Mouse (Mus musculus) naive thymus-derived CD4-positive, alpha-beta T cell, adult 2 months (primary cell): ENCODE data around the gene Mrpl52.

Experiments used
- DNase-seq: peaks from one replicate; pipeline ENCODE4 v3.0.0-alpha.2; 2011; ENCODE audit warnings: low read depth

Mrpl52 gene

DNA sequence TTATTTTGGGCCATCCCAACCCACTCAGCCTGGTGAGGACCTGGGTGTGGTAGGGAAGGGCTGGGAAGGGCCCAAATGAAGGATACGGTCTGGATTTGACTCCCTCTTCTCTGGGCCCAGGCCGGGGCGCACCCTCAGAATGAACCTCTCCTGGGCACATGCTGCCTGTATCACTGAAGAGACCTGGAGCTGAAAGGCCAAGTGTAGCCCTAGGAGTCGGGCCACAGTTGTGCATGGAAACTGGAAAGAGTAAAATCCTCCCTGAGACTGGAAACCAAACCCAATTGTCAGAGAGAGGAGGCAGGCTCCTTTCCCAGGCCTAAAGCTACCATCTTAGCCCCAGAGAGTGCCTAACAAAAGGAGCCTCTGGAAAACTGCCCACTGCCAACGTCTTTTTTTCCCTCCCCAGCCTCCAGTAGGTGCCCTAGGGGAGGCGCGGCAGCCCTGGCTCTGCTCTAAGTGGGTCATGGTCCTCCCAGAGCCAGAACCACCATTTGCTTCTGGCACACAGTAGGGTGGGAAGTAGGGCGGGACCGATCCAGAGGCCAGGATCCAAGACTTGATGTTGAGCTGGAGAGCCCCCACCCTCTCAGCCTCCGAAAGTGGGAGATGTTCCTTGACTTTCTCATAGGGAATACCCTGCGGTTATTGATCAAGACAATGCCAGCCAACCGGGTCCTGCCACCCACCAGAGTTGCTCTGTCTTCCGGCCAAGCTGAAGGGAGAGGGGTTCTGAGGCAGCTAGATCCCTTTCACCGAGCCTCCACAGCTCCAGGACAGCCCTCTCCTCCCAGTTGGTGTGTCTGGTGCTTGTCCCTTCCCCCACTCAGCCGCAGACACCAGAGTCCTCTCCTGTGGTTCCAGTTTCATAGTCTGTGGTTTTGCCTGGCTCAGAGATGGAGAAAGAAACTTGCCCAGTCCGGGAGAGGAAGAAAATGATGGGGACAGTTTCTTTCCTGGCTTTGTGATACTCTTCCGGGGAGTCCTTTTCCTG is 6.4 kb downstream of the Mrpl52 start:
- DNase-seq: no peak

- DNase-seq: no peak
These were observed 7.3 kb downstream of the Mrpl52 start for GRCm38 (mm10) chr14:54433941-54434531.

GRCm38 (mm10) chr14:54435194-54435918 is 8.6 kb downstream of the Mrpl52 start:
- DNase-seq: no peak

GRCm38 (mm10) chr14:54439155-54439554 is 12.4 kb downstream of the Mrpl52 start:
- DNase-seq: no peak

DNA sequence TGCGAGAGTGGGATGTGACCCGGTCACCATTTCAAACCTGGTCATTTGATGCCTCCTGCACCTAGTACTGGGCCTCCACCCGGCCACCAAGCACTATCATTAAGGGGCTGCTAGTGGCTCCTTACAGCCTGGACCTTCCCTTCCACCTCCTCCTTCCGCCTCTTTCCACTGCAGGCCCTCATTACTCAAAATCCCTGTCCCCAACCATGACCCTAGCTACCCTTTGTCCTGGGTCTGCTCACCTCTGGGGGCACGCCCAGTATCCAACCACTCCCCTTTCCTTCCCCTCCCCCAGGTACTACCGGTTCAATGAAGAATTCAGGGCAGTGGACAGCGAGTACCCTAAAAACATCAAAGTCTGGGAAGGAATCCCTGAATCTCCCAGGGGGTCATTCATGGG is 12.9 kb downstream of the Mrpl52 start:
- no peak for DNase-seq

- DNase-seq: no peak
These were observed 13.8 kb downstream of the Mrpl52 start for GRCm38 (mm10) chr14:54440538-54440937.

DNA sequence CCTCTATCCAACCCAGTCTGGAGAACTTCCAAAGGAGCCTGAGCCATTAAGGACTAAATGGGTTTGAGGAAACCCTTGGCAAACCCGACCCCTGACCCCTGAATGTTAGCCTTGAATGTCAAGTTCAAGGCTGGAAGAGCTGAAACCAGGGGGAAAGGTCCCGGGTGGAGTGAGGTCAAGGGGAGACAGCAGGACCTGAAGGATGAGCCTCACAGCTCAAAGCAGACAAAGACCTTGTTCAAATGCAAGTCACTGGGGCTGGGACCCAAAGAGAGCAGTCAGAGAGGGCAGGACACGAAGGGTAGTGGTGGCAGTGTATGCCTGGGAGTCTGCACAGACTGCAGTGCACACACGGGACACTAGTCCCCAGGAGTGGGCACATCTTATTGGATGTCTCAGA is 14.7 kb downstream of the Mrpl52 start:
- no peak for DNase-seq

- DNase-seq: no peak
These were observed 15.8 kb downstream of the Mrpl52 start for GRCm38 (mm10) chr14:54442548-54442947.

GRCm38 (mm10) chr14:54443196-54443595 is 16.5 kb downstream of the Mrpl52 start:
- DNase-seq: no peak

- no peak for DNase-seq
These were observed 17.3 kb downstream of the Mrpl52 start for GRCm38 (mm10) chr14:54443712-54444618.

DNA sequence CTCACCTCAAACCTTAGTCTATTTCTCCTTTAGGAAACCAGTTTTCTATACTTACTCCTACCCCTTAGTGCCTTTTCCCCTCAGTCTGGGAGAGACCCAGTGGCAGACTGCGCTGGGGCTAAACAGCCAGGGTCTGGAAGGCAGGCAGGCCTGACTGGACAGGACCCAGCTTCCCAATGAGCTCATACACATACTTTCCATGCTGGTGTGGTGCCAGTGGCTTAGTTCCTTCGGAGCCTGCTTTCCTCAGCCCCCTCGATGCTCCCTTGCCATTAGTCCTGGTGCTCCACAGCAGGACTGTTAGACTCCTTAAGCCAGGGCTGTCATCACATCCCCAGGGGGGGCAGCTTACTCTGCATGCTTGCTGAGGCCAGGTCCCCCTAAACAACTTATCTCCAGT is 18.8 kb downstream of the Mrpl52 start:
- no peak for DNase-seq

DNA sequence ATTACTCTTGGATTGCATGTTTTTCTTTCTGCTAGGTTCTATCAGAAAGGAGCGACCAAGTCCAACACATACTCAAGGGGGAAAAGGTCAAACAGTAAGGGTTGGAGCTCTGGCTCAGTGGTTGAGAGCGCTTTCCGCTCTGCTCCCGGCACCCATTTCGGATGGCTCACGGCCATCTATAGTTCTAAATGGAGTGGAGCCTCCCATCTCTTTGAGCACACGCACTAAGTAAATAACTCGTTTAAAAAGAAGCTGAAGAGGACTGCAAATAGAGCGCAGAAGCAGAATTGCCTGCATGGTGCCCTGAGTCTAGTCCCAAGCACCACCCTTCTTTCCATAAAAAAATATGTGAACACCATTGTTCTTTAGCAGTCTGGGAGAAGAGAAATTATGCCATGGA is 26.9 kb downstream of the Mrpl52 start:
- no peak for DNase-seq

DNA sequence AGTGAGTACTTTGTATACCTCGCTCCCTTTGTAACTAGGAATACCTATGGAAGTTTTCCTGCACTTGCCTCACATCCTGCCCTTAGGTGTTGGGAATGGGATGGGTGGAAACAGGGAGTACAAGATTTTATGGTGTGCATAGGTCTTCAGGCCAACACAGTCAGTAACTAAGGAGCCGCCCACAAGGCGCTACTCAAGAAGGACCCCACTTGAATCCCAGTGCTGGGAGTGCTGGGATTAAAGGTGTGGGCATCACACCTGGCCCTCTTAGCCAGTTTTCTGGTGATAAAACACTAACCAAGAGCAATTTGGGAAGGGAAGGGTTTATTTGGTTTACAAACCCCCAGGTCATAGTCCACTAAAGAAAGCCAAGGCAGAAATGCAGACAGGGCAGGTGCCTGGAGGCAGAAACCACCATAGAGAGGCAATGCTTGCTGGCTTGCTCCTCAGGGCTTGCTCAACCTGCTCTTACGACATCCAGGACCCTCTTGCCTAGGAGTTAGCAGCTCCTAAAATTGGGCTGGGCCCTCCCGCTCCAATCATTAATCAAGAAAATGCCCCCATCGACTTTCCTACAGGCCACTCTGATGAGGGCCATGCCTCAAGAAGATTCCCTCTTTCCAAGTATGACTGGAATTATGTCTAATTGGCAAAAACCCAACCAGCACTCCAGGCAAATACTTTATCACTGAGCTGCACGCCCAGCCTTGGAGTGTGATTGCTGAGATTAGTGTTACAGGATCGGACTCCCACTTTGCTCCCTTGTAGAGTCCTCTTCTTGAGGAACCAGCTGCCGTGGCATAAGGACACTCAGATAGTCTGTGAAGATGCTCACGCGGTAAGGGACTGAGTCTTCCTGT is 28.2 kb downstream of the Mrpl52 start:
- DNase-seq: no peak

DNA sequence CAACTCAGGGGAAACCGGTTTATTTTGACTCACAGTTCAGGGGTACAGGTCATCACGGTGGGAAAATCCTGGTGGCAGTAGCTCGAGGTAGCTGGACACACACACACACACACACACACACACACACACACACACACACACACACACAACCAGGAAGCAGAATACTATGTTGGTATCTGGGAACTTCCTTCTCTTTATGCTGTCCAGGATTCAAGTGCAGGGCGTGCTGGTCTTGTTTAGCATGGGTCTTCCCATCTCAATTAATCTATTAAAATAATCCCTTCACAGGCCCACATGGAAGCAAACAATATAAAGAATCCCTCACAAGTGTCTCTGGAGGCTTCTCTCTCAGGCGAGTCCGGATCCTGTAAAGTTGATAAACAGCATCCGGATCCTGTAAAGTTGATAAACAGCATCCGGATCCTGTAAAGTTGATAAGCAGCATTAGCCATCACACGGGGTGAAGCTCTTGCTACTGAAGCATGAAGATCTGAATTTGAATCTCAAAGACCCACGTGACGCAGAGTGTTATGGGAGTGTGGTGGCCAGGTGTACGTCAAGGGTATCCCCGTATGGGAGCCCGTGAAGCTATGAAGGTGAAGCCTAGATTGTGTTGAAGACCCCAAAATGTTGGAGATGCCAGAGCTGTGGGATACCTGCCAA is 31.3 kb downstream of the Mrpl52 start:
- DNase-seq: no peak

GRCm38 (mm10) chr14:54462146-54462545 is 35.4 kb downstream of the Mrpl52 start:
- no peak for DNase-seq

DNA sequence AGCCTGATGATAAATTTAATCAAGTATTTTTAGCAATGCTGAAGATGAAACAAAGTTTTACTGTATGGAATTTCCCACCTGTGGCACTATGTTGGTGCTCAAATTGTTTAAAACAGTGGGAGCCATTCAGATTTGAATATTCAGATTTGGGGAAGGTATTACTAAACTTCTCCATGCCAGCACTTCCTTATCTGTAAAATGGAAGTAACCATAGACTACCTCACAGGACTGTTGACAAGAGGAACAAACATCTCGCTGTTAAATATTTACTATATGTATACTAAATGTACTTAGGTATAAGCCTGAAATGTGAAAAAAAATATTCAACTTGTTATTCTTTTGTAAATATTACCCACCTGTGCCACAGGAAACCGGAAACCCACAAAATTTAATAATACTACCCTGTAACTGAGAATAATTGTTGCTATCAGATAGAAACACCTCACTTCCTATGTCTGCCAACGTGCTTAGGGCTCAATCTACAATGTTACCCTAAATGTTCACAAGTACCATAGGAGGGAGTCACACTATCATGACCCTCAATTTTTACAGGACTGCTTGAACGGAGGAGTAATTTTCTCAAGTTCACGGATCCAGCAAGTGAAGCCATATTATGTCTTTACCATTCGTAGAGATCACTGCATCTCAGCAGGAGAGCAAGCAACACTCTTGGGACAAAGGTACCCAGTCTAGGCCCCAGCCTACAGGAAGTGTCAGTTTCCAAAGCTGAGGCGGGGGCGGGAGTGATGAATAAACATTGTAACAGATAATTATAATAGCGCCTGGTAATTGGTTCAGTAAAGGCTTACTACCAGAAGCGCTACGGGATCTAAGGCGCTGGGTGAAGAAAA is 36.6 kb downstream of the Mrpl52 start:
- DNase-seq: no peak

GRCm38 (mm10) chr14:54463959-54464292 is 37.2 kb downstream of the Mrpl52 start, which contains the start of gene Lrp10:
Lrp10 (plus strand) TSS chr14:54464137.
- DNase-seq: peak; percentile 93

- peak; percentile 83 for DNase-seq
These were observed 37.7 kb downstream of the Mrpl52 start for GRCm38 (mm10) chr14:54464293-54465005.

DNA sequence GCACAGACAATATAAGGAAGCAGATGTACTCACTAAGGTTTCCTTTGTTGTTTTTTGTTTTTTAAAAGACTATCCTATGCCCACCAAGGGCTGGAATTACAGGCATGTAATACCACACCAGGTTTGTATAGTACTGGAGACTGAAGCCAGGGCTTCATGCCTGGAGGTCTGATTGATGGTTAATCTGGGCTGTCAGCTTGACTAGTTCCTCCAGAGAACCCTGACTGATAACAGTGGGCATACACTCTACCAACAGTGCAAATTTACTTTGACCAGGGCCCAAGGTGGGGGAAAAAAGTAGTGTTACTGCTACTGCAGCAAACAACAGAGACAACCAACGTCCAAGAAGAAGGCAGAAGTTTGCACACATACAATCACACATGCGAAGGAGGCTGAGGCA is 44.8 kb downstream of the Mrpl52 start:
- DNase-seq: no peak
